Mouse (Mus musculus) embryo, embryonic 11.5 days (tissue): ENCODE data around the gene Dcx.

Experiments
- DNase-seq: peaks from one replicate; pipeline ENCODE4 v3.0.0-alpha.2; 2012; ENCODE audit warnings: low read depth, low spot score

The Dcx gene

DNA sequence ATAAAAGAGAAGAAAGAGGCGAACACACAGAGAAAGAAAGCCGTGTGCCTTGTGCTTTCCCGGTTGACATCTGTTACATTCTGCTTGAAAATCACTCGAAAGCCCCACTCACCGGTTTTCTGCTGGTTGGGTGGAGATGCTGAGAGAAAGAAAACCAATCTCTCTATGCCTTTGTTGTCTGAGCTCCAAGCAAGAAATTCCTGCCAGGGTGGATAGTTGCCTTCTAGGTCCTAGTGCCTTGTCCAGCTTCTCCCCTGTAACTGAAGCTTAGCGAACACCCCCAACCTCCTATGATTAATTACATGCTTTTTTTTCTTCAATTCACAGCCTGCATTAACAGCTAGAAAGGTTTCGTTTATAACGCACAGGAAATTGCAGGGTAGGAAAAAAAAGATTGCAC lies at the start of gene Dcx:
TSS of gene Dcx (minus strand) at position 354 of the 400 bp plus-strand sequence.
- DNase-seq, result no peak

- DNase-seq, result peak; percentile 8
These were observed 33.1 kb upstream of the Dcx start for GRCm38 (mm10) chrX:143966249-143966648.

GRCm38 (mm10) chrX:143933671-143934070 lies 560 bp upstream of the Dcx start:
- no peak for DNase-seq

DNA sequence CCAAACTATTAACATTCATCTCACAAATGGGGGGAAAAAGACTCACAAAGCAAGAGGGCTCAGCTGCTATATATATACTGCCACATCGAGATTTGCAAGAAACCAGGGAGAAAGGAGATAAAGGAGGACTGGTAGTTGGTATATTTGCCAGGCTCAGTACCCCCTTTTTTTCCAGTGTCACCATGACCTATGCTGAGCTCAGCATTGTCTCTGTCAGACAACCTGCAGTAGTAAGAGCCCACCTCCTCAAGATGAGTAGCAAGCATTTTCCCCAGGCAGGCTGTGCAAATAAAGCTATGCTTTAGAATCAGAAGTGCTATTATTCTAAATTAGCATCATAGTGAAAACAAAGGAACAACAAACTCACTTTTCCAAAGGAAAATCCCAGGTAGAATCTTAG lies 581 bp downstream of the Dcx start:
- no peak for DNase-seq

- no peak for DNase-seq
These were observed 1.5 kb downstream of the Dcx start for GRCm38 (mm10) chrX:143931400-143932185.

DNA sequence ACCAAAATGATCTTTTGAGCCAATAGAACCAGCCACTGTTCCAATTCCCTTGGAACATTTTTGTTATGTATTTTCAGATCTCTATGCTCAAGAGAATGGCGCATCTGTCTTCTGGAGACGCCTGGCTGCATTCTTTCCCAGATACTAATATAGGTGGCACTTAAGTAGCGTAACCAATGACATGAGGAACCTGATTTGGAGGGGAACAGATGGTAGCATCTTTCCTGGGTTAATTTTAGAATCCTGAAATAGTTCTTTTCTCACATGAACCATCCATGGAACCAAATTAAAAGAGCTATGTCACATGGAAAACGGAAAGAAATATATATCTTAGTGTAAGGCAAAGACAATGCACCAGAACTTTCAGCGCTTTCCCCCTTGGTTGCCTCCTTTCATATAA lies 11.0 kb downstream of the Dcx start:
- no peak for DNase-seq

DNA sequence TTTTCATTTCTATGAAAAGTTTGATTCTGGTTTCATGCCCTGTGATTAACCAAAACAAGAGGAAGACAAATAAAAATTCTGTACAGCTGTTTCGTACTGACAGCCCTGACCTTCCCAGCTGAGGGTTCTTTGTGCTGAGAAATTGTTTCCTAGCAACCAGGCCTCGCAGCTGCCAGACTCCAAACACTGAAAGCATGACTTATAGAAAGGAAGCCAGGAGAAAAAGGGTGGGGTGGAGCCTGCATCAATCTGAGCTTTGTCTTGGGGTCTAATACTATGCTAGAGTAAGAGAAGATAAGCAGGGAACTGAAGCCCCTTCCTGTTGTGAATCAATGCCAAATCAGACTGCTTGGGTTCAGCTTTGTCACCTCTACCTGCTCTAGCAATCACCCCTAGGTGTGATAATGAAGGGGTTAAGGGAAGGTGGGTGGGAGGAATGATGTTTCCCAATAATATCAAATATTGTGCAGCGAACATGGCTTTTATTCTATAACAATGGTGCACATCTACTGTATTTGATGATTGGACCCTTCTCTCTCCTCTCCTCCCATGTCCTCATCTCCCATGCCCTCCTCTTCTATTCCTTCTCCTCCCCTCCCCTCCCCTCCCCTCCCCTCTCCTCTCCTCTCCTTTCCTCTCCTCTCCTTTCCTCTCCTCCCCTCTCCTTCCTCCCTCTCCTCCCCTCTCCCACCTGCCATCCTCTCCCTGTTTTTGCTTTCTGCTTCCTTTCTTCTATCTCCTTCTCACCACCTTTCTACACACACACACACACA lies 26.2 kb downstream of the Dcx start:
- DNase-seq, result peak; percentile 23

DNA sequence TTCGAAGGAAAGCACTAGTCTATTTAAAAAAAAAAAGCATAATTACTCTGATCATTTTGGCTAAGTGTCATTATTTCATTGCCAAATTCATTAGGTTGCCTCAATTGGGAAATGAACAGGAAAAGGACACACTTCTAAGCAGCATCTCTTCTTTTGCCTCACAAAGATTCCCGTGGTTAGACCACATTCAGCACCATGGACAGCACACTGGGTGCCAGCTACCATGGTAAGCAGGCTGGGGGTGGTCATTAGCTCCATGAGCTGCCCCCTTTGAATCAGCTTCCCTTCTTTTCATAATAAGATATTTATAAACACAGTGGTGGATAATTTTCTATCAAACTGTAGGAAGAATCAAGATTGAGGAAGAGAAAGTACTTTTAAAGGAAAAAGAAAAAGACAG lies 28.4 kb downstream of the Dcx start:
- DNase-seq, result peak; percentile 29

- no peak for DNase-seq
These were observed 30.8 kb downstream of the Dcx start for GRCm38 (mm10) chrX:143902300-143902699.

DNA sequence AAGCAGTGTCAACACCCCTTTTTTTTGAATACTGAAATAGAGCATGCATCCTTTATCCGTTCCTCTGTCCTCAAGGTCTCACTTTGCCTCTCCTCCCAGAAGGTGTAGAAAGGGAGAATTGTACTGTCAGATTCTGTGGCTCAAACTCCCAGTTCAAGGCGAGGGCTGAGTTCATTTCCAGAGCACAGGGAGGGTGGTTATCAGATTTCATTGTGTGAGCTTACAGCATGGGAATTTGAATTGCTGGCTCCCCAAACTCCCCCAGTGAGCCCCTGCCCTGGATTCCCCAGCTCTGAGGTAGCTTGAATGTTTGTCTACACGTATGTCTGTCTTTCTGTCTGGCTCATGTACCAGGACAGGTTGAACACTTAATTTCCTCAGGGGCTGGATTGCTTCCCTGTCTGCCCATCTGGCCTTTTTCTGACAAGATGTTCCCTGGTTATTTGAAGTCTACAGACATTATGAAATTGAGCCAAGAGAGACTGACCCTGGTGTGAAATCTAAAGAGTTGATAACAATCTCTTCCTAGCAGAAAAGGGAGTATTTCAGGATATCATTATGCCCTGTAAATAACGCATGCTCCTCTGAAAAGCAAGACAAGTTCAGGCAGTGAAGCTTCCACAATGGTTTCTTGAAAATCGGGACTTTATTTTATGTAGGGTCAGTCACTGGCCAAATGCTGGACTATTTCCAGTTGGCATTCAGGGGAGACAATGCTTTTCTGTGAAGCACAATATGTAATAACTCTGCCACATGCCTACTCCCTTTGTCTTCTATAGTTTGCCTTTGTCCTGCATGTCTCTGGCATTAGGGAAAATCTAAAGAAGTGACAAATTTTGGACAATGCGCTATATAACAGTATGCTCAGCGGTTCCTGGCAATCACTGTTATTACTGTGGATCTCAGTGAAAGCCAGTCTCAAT lies 35.5 kb downstream of the Dcx start:
- no peak for DNase-seq

DNA sequence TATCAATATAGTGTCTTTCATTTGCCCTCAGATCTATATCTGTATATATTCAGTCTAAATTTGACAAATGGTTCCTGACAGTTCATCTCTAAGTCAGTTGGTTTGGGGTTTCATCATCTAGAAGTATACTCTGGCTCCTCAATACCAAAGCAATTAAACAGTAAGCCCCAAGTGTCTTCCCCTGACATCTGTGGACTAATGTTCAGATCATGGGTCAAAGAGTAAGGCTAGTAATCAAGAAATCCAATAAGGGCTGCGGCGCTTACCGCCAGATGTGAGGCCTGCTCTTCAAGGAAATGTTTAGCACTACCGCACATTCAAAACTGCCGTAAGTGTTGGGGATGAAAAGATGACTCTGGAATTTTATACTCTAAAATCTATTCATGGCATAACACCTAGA lies 36.2 kb downstream of the Dcx start:
- DNase-seq, result no peak

DNA sequence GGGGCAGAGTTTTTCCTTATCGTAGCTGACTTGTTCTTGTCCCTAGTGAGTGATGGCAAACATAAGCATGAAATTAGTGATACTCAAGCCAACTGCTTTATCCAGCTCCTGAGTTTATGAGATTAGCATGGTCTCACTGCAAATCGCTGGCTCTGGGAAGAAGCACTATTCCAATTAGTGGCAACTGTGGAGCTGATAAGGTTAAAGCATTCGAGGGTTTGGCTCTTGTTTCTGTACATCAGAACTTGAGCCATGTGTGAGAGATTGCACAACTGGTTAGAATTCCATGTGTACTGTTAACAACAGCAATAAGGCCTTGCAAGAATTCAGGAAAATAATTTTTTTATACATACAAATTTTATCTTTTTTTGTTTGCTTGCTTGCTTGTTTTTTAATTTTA lies 39.9 kb downstream of the Dcx start:
- DNase-seq, result no peak

GRCm38 (mm10) chrX:143885765-143886164 lies 47.3 kb downstream of the Dcx start:
- DNase-seq, result no peak

DNA sequence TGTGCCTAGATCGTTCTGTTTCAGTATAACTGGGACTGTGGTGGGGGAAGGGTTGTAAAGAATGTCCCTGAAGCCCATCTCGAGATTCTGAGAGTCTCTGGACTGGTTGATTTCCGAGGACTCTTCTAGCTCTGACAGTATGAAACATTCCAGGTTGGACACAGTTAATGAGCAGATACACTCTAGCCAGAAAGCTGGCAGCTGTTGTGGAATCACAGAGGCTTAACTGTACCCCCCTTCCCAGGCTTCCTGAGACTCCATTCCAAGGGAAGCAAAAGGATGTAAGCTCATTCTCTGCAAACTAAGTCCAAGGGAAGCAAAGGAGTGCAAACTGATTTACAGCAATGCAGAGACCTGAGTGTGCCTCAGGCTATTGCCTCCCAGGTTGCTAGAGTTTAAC lies 48.2 kb downstream of the Dcx start:
- DNase-seq, result no peak

DNA sequence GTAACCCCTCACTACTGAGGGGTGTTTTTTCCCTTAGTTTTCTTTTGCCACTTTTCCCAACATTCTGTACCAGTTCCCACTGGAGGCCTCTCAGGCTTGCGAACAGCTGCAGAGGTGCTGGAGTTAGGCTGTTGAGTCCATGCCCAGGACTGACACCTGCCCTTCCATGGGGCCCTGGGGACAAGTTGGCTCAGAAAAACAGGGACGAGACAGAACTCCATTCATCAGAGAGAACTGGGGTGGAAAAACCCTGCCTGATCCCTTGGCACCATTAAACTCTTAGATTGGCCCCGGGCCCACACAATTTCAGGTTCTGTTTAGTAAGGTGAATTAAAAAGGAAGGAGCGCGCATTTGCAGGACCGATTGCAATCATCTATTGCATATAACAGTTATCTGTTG lies 48.8 kb downstream of the Dcx start:
- DNase-seq, result no peak

DNA sequence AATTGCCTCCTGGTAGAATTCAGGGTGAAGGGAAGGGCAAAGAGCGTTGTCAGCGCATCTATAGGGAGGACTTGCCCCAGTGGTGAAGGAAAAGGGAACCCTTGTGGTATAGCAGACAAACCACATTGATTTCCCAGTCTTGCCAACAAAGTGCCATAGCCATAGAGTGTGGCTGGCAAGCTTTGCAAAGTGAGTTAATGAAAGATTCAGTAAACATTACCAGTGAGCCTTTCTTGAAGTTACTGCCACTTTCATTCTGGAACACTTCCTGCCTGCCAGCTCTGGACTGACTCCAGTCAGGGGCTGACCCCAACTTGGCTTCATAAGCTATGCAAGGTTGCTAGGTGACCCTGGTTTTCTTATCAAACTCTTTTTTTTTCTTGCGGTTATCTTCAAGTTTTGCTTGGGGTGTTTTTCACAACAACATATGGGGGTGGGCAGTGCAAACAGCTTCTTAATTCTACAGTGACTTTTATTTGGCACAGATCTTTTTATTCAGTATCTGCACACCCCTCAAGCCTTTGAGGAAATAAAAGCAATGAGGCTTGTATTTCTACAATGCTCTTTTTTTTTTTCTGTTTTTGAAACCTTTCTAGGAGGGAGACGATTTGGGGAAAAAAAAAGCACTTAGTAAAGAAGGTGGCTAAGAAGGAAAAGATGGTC lies 51.2 kb downstream of the Dcx start:
- no peak for DNase-seq

DNA sequence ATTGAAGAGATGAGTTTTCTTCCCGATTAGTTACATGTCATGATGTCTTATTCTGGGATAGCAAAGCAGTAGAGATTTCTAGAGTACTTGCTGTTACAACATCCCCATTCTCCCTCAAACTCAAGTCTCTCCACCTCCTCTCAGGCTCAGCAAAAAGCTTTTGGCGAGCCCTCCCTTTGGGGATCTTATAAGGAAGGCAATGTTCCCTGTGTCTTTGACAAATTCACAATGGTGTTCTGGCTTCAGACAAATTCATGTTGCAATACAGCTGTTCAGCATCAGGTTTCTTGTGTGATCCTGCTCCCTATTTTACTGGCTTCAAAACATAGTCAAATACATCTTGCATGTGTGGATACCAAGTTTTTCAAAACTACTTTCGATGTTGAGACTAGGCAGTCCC lies 53.5 kb downstream of the Dcx start:
- no peak for DNase-seq

DNA sequence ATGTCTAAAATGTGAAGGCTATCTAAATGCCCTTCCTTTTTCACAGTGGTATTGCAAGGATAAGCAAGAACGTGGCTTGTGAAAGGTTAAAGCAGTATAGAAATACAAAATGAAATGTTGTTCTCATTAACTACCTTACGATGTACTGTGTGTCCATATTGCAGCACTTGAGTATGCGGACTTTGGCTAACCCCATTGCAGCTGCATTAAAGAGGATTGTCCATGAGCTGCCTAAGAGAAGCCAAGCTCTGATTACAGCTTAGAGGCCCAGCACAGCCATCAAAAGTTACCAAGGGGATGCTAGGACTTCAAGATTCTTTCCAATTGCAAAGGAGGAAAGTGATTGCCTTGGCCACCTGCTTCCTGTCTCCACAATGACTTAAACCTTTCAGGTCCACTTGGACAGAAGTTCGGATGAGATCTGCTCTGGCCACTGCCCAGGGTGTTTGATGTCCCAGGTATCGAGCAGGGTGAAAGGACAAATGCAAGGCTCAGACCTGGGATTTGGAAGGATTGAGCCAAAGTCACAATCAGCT lies 65.9 kb downstream of the Dcx start:
- DNase-seq, result no peak

GRCm38 (mm10) chrX:143851351-143851750 lies 81.8 kb downstream of the Dcx start:
- DNase-seq, result no peak

- no peak for DNase-seq
These were observed 83.1 kb downstream of the Dcx start for GRCm38 (mm10) chrX:143849969-143850368.

DNA sequence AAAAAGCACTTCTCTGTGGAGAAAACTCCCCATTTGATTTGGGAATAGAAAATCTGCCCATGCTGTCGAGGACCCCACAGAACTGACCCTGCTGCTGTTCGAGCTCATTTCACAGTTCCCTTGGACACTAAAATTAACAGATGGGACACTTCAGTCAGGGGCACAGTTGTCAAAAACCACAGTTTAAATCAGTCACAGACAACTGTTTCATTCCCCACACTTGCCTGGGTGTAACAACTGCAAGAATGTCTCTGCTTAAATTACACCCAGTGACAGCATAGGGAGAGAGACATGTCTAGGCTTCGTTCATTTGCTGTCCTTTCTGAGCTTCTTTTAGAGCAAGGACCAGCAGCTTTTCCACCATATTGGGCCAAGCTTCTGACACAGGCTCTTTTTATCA lies 86.5 kb downstream of the Dcx start:
- DNase-seq, result no peak
